Mouse (Mus musculus): ENCODE measurements at regions not wholly inside any gene's neighbourhood (a gene's known extent, or its start where the extent isn't known, plus 50 kb on each side); places are given as distances from the start of the nearest gene placed in this dataset.

DNA sequence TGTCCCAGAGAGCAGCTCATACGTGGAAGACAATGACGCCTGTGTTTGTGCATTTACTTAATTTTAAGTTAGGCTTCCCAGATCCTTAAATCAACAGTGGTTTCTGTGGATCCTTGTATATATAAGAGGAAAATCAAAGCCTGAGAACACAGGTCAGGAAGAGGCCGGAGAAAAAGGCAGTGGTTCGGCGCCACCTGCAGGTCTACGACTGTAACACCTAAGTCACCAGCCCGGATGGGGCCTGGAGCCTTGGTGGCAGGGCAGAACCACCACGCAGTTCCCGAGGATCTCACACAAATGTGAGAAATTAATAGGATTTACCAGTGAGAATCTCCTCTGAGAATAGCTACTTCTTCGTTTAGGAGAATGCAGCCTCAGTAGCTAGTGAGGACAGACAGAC lies 62.9 kb upstream of the Zdhhc25 start:
- DNase-seq: no peak
- WGBS: 16% methylated on average over 10 of the region's 10 CpGs
- Histone ChIP-seq H3K4me3 (replicated peaks; ENCODE audit: extremely low read depth, low read depth, low read length) (no peak overlapping the region), H3K4me1 (ENCODE audit: control insufficient read depth, insufficient read depth, low read length) (no peaks in the 10 kb centered on the region)
- TF ChIP-seq POLR2A (IDR thresholded peaks at IDR 0.05; ENCODE audit: borderline replicate concordance, extremely low read depth, low read depth, low read length) (no peak), CTCF (IDR thresholded peaks at IDR 0.05; ENCODE audit: insufficient read depth, low read length) (peak; percentile 64)

DNA sequence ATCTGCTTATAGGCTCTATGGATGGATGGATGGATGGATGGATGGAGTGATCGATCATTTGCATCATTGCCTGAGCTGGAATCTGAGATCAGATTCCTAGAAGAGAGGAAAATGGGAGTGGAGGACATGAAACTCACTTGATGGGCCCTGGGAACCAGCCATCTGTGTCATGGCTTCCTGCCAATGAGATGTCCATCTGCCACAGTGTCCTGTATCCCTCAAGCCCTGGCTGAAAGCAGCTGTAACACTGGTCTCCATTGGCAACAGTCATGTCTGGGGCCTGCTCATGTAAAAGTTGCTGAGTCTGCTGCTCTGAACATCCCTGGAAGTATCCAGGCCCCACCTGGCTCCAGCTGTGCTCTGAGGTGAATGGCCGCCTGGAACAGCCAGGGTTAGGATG lies 57.5 kb upstream of the Zdhhc25 start:
- Histone ChIP-seq H3K4me3 (replicated peaks; ENCODE audit: extremely low read depth, low read depth, low read length) (no peak overlapping the region), H3K4me1 (ENCODE audit: control insufficient read depth, insufficient read depth, low read length) (no peaks in the 10 kb centered on the region)
- TF ChIP-seq CTCF (IDR thresholded peaks at IDR 0.05; ENCODE audit: insufficient read depth, low read length) (no peak), POLR2A (IDR thresholded peaks at IDR 0.05; ENCODE audit: borderline replicate concordance, extremely low read depth, low read depth, low read length) (no peak)
- 72% methylated on average over 2 of the region's 2 CpGs for WGBS
- no peak for DNase-seq

DNA sequence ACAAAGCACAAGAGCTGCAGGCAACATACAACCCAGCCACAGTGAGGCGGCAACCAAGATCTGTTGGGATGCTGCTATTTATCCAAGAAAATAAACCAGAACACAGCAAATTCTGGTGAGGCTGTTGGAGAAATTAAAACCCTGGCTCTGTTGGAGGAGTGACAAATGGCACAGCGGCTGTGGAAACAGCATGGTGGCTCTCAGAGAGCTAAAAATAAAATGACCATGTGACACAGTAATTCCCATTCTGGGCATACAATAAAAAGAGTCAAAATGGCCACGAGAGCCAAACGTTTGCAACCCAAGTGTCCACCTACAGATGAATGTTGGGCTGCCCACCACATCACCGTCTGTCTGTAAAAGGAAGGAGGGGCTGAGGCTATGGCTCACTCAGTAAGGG lies 55.9 kb upstream of the Zdhhc25 start:
- H3K4me3 ChIP-seq (replicated peaks; ENCODE audit: extremely low read depth, low read depth, low read length): no peak overlapping the region
- WGBS: 70% methylated on average over 5 of the region's 5 CpGs
- no peaks in the 10 kb centered on the region for H3K4me1 ChIP-seq (ENCODE audit: control insufficient read depth, insufficient read depth, low read length)
- TF ChIP-seq POLR2A (IDR thresholded peaks at IDR 0.05; ENCODE audit: borderline replicate concordance, extremely low read depth, low read depth, low read length) (no peak), CTCF (IDR thresholded peaks at IDR 0.05; ENCODE audit: insufficient read depth, low read length) (no peak)
- DNase-seq: no peak

DNA sequence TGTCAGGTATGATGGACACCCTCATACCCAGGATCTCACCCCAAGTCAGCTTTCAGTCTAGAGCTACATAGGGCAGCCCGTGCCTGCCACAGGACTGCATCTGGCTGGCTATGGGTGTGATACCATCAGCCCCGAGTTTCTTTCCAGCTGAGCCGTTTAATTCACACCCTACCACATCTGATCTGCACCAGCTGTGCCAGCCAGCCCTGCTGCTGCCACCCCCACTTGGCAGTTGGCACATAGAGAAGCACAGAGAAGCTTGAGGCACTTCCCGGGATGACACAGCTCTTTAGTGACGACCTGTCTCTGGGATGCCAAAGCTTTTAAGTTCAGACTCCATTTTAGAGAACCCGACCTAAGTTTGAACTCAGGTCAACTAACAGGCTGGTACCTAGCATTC lies 51.8 kb upstream of the Zdhhc25 start:
- Histone ChIP-seq H3K4me1 (ENCODE audit: control insufficient read depth, insufficient read depth, low read length) (no peaks in the 10 kb centered on the region), H3K4me3 (replicated peaks; ENCODE audit: extremely low read depth, low read depth, low read length) (no peak overlapping the region)
- DNase-seq: no peak
- WGBS: 54% methylated on average over 6 of the region's 6 CpGs
- no peak for TF ChIP-seq POLR2A (IDR thresholded peaks at IDR 0.05; ENCODE audit: borderline replicate concordance, extremely low read depth, low read depth, low read length)
- TF ChIP-seq CTCF (IDR thresholded peaks at IDR 0.05; ENCODE audit: insufficient read depth, low read length): no peak
